In genomic region chr19:10458096-10458495, GRCm38 (mm10) we compare ENCODE assay signal across 8 mouse cellular contexts. TPM values are rescaled to one million over a fixed set of nuclear protein-coding genes. Genes with fewer than 3 reads are reported as not detected.
DNase-seq lines count a peak whose midpoint lies in the region; ATAC-seq and TF ChIP-seq lines count a peak whose summit lies in the region.

No protein-coding gene starts in this region.

- WGBS in embryonic facial prominence, embryonic 10.5 days: 32% methylated on average over 8 of the region's 8 CpGs
- WGBS in hindbrain, embryonic 11.5 days: 34% methylated on average over 8 of the region's 8 CpGs
- 33% methylated on average over 8 of the region's 8 CpGs for WGBS in limb, embryonic 12.5 days
- 23% methylated on average over 8 of the region's 8 CpGs for WGBS in thymus, adult 2 months

- H3ac ChIP-seq in myocyte (ENCODE audit: control insufficient read depth, insufficient read length): no peak overlapping the region

- H3K4me2 ChIP-seq in hindbrain, embryonic 11.5 days (replicated peaks; ENCODE audit: low read depth, low read length): no peak overlapping the region
- peak overlapping the region; percentile 94 for H3K4me2 ChIP-seq in limb, embryonic 12.5 days
- peak overlapping the region; percentile 45 for H3K4me2 ChIP-seq in myocyte (ENCODE audit: low read depth)

- H3K9ac ChIP-seq in hindbrain, embryonic 11.5 days (ENCODE audit: low read depth, low read length): no peak overlapping the region
- no peak overlapping the region for H3K9ac ChIP-seq in limb, embryonic 12.5 days (replicated peaks)

- ATAC-seq in hindbrain, embryonic 11.5 days (ENCODE audit: low FRiP score): no peak; the same call in 1 of the 2 replicates
- ATAC-seq in limb, embryonic 12.5 days (ENCODE audit: insufficient number of reproducible peaks, insufficient read depth, low FRiP score, low TSS enrichment, low read depth): no peak

- no peaks in the 10 kb centered on the region for H3K9me3 ChIP-seq in embryonic facial prominence, embryonic 10.5 days
- H3K9me3 ChIP-seq in hindbrain, embryonic 11.5 days (ENCODE audit: control insufficient read depth, low read length): no peaks in the 10 kb centered on the region
- H3K9me3 ChIP-seq in limb, embryonic 12.5 days: no peaks in the 10 kb centered on the region

- no peak for TF ChIP-seq CTCF in thymus, adult 2 months (IDR thresholded peaks at IDR 0.05; ENCODE audit: borderline replicate concordance, control insufficient read depth, extremely low read depth, insufficient read depth, low read length, poor library complexity)

- intact Hi-C loops in left cerebral cortex, postnatal 4 days (cut with DNase I): no loop called here

- no peaks in the 10 kb centered on the region for H3K36me3 ChIP-seq in embryonic facial prominence, embryonic 10.5 days (replicated peaks)
- H3K36me3 ChIP-seq in hindbrain, embryonic 11.5 days (ENCODE audit: control insufficient read depth, insufficient read depth, low read length): no peaks in the 10 kb centered on the region
- no peaks in the 10 kb centered on the region for H3K36me3 ChIP-seq in limb, embryonic 12.5 days
- H3K36me3 ChIP-seq in myocyte (ENCODE audit: control insufficient read depth, insufficient read depth): no peaks in the 10 kb centered on the region
- H3K36me3 ChIP-seq in thymus, adult 2 months (ENCODE audit: control insufficient read depth, insufficient read depth, low read length): no peaks in the 10 kb centered on the region

- no peak overlapping the region for H3K27ac ChIP-seq in embryonic facial prominence, embryonic 10.5 days (replicated peaks)
- no peak overlapping the region for H3K27ac ChIP-seq in hindbrain, embryonic 11.5 days (ENCODE audit: low read depth, low read length)
- no peak overlapping the region for H3K27ac ChIP-seq in limb, embryonic 12.5 days
- H3K27ac ChIP-seq in thymus, adult 2 months (ENCODE audit: control insufficient read depth, insufficient read depth, low read length): no peak overlapping the region

- peak; percentile 55 to 61 for DNase-seq in left cerebral cortex, adult 18-20 months (ENCODE audit: low spot score in 2 of 2)
- no peak for DNase-seq in left cerebral cortex, postnatal 4 days
- DNase-seq in embryonic facial prominence, embryonic 10.5 days (ENCODE audit: low spot score): no peak
- no peak for DNase-seq in hindbrain, embryonic 11.5 days (ENCODE audit: low spot score)
- no peak for DNase-seq in natural killer cell, adult 2 months (ENCODE audit: low spot score in 2 of 2)
- DNase-seq in thymus, adult 2 months: no peak

- no peaks in the 10 kb centered on the region for H3K79me2 ChIP-seq in myocyte (ENCODE audit: control insufficient read depth, insufficient read depth)

- H3K4me3 ChIP-seq in embryonic facial prominence, embryonic 10.5 days: peak overlapping the region; percentile 63
- 0 out of 2 replicates have a peak overlapping the region, but pooled peaks have one; percentile 43 for H3K4me3 ChIP-seq in hindbrain, embryonic 11.5 days (ENCODE audit: low read depth, low read length)
- H3K4me3 ChIP-seq in limb, embryonic 12.5 days (replicated peaks): peak overlapping the region; percentile 58
- H3K4me3 ChIP-seq in myocyte: no peak overlapping the region
- no peak overlapping the region for H3K4me3 ChIP-seq in thymus, adult 2 months (ENCODE audit: control insufficient read depth, insufficient read depth, low read length)

- no peak for TF ChIP-seq POLR2A in myocyte (IDR thresholded peaks at IDR 0.05; ENCODE audit: insufficient read length, low read depth)
- TF ChIP-seq POLR2A in thymus, adult 2 months (IDR thresholded peaks at IDR 0.05; ENCODE audit: control insufficient read depth, extremely low read depth, insufficient read depth, low read length, poor library complexity): no peak

- H3K4me1 ChIP-seq in embryonic facial prominence, embryonic 10.5 days: peaks cover 58% of the 10 kb centered on the region
- H3K4me1 ChIP-seq in hindbrain, embryonic 11.5 days (replicated peaks; ENCODE audit: control insufficient read depth, insufficient read depth, low read length): peaks cover 13% of the 10 kb centered on the region; the same call in 1 of the 2 replicates
- H3K4me1 ChIP-seq in limb, embryonic 12.5 days (replicated peaks): peaks cover 27% of the 10 kb centered on the region
- H3K4me1 ChIP-seq in thymus, adult 2 months (replicated peaks; ENCODE audit: control insufficient read depth, insufficient read depth, low read length): no peaks in the 10 kb centered on the region; the same call in 1 of the 2 replicates

- H3K27me3 ChIP-seq in embryonic facial prominence, embryonic 10.5 days (replicated peaks; ENCODE audit: low read depth, poor library complexity, severe bottlenecking): peaks cover 99% of the 10 kb centered on the region
- peaks cover 48% of the 10 kb centered on the region for H3K27me3 ChIP-seq in hindbrain, embryonic 11.5 days (ENCODE audit: control insufficient read depth, insufficient read depth, low read length)
- H3K27me3 ChIP-seq in limb, embryonic 12.5 days: peaks cover 99% of the 10 kb centered on the region
- H3K27me3 ChIP-seq in myocyte (ENCODE audit: control insufficient read depth, insufficient read depth, insufficient read length): peaks cover 53% of the 10 kb centered on the region
- peaks cover 22% of the 10 kb centered on the region for H3K27me3 ChIP-seq in thymus, adult 2 months (ENCODE audit: control insufficient read depth, insufficient read depth, low read length)

TF ChIP-seq in myocyte, 11 proteins besides CTCF, POLR2A, EP300 and RAD21:
- TF ChIP-seq REST (IDR thresholded peaks at IDR 0.05; ENCODE audit: insufficient read depth, insufficient read length): no peak
- TF ChIP-seq TCF3 (IDR thresholded peaks at IDR 0.05; ENCODE audit: insufficient read length, low read depth): no peak
- TF ChIP-seq SRF (IDR thresholded peaks at IDR 0.05; ENCODE audit: control insufficient read depth, insufficient read length, low read depth): no peak
- TF ChIP-seq CEBPB (IDR thresholded peaks at IDR 0.05; ENCODE audit: insufficient read depth, poor library complexity, severe bottlenecking): no peak
- TF ChIP-seq POLR2AphosphoS2 (IDR thresholded peaks at IDR 0.05; ENCODE audit: insufficient read length, low read depth): no peak
- no peak for TF ChIP-seq MYOD1 (IDR thresholded peaks at IDR 0.05; ENCODE audit: control insufficient read depth in 1 of 3, insufficient read length in 2 of 3, low read depth in 2 of 3)
- no peak for TF ChIP-seq USF1 (IDR thresholded peaks at IDR 0.05; ENCODE audit: low read depth)
- no peak for TF ChIP-seq MAX (IDR thresholded peaks at IDR 0.05; ENCODE audit: low read depth)
- TF ChIP-seq E2F4 (IDR thresholded peaks at IDR 0.05; ENCODE audit: insufficient read depth): no peak
- no peak for TF ChIP-seq MYOG (IDR thresholded peaks at IDR 0.05; ENCODE audit: control insufficient read depth in 1 of 3, insufficient read depth in 1 of 3, insufficient read length in 2 of 3, low read depth in 2 of 3)
- TF ChIP-seq TCF12 (IDR thresholded peaks at IDR 0.05; ENCODE audit: insufficient read depth, poor library complexity, severe bottlenecking): no peak

RNA-seq across cellular contexts. Expression of gene Lrrc10b, which starts 0.8 kb away (rescaled TPM):
- total RNA-seq in left cerebral cortex, adult 18-20 months (2021): 10 to 100 TPM; 12.7 to 27.8 TPM
- total RNA-seq in left cerebral cortex, postnatal 4 days (2021): 1 to 10 TPM; 3.7 to 5.0 TPM
- 0.29 and 0.52 TPM in 2 replicates for polyA plus RNA-seq in embryonic facial prominence, embryonic 10.5 days (2016; fragmentation: Nextera tagmentation; extraction: Ambion mirVana)
- 0.59 and 0.69 TPM in 2 replicates for polyA plus RNA-seq in hindbrain, embryonic 11.5 days (2014; fragmentation: Nextera tagmentation; extraction: Ambion mirVana)
- polyA plus RNA-seq in limb, embryonic 12.5 days (2016; fragmentation: Nextera tagmentation; extraction: Ambion mirVana): 0.10 and 0.26 TPM in 2 replicates
- 1.3 TPM for polyA plus RNA-seq in myocyte (2012; fragmentation: generic; extraction: Trizol)
- 0.42 and 0.59 TPM in 2 replicates for polyA plus RNA-seq in thymus, adult 2 months (2012; rRNA removed)

RNA-seq across cellular contexts. Expression of gene Ppp1r32, which starts 24.6 kb away (rescaled TPM):
- total RNA-seq in left cerebral cortex, adult 18-20 months (2021): under 1 TPM; 0.77 to 0.91 TPM
- total RNA-seq in left cerebral cortex, postnatal 4 days (2021): 1 to 10 TPM in 1 of 2 experiments, under 1 TPM in 1; 0.87 to 1.9 TPM
- polyA plus RNA-seq in embryonic facial prominence, embryonic 10.5 days (2016; fragmentation: Nextera tagmentation; extraction: Ambion mirVana): 0.29 and 0.39 TPM in 2 replicates
- polyA plus RNA-seq in hindbrain, embryonic 11.5 days (2014; fragmentation: Nextera tagmentation; extraction: Ambion mirVana): 1.7 TPM in 2 replicates
- not detected in 2 replicates for polyA plus RNA-seq in limb, embryonic 12.5 days (2016; fragmentation: Nextera tagmentation; extraction: Ambion mirVana)
- polyA plus RNA-seq in myocyte (2012; fragmentation: generic; extraction: Trizol): 0.11 TPM
- polyA plus RNA-seq in thymus, adult 2 months (2012; rRNA removed): 2.0 and 2.1 TPM in 2 replicates

Comparison
In these comparisons a context has a peak if more than half of its experiments do, and no peak if none do; other contexts are left out.
1. DNase-seq: peak in left cerebral cortex, adult 18-20 months (2 of 2); none in left cerebral cortex, postnatal 4 days (single experiment), embryonic facial prominence, embryonic 10.5 days (single experiment), hindbrain, embryonic 11.5 days (single experiment), natural killer cell, adult 2 months (0 of 2) and thymus, adult 2 months (single experiment).
2. H3K4me3 ChIP-seq: peak in embryonic facial prominence, embryonic 10.5 days (single experiment), hindbrain, embryonic 11.5 days (single experiment) and limb, embryonic 12.5 days (single experiment); none in myocyte (single experiment) and thymus, adult 2 months (single experiment).